Comparison of ENCODE assay signal across 8 mouse cellular contexts in genomic region chr19:8850402-8850901, GRCm38 (mm10). TPM values are rescaled to one million over a fixed set of nuclear protein-coding genes. Genes with fewer than 3 reads are reported as not detected.
DNase-seq lines count a peak whose midpoint lies in the region; ATAC-seq and TF ChIP-seq lines count a peak whose summit lies in the region.

Lrrn4cl (plus strand) TSS chr19:8850768.

- no peak within 1 kb of the TSS for H3K27ac ChIP-seq in hindbrain, embryonic 11.5 days (ENCODE audit: low read depth, low read length)
- no peak within 1 kb of the TSS for H3K27ac ChIP-seq in hindbrain, embryonic 10.5 days
- peak within 1 kb of the TSS; percentile 11 for H3K27ac ChIP-seq in intestine, postnatal 0 days (ENCODE audit: low read depth, low read length)

- 0 out of 2 replicates have a peak, but pooled peaks cover 9% of the 10 kb centered on the region for H3K36me3 ChIP-seq in hindbrain, embryonic 11.5 days (ENCODE audit: control insufficient read depth, insufficient read depth, low read length)
- peaks cover 39% of the 10 kb centered on the region for H3K36me3 ChIP-seq in hindbrain, embryonic 10.5 days
- H3K36me3 ChIP-seq in intestine, postnatal 0 days (ENCODE audit: control insufficient read depth, insufficient read depth) = peaks cover 23% of the 10 kb centered on the region

- H3K27me3 ChIP-seq in hindbrain, embryonic 11.5 days (ENCODE audit: control insufficient read depth, insufficient read depth, low read length) = no peaks in the 10 kb centered on the region
- H3K27me3 ChIP-seq in hindbrain, embryonic 10.5 days (ENCODE audit: insufficient read depth, poor library complexity, severe bottlenecking) = no peaks in the 10 kb centered on the region
- H3K27me3 ChIP-seq in intestine, postnatal 0 days (replicated peaks; ENCODE audit: control insufficient read depth, insufficient read depth, low read length) = no peaks in the 10 kb centered on the region

- intact Hi-C loops in gastrocnemius, postnatal 36 days (cut with DNase I) = no loop called here

- no peak for ATAC-seq in hindbrain, embryonic 11.5 days (ENCODE audit: low FRiP score)
- peak; percentile 74 for ATAC-seq in intestine, postnatal 0 days

- DNase-seq in hindbrain, embryonic 11.5 days (ENCODE audit: low spot score) = peak; percentile 37
- DNase-seq in hindbrain, embryonic 10.5 days (ENCODE audit: low spot score) = no peak
- peak; percentile 85 for DNase-seq in ZHBTc4 (ENCODE audit: low read depth, low spot score)
- DNase-seq in gastrocnemius, postnatal 36 days = peak; percentile 53 to 63
- peak; percentile 68 for DNase-seq in retina, postnatal 1 day
- no peak for DNase-seq in thymus, postnatal 25 days
- no peak for DNase-seq in T-cell, adult 2 months (ENCODE audit: low spot score)

- no peak within 1 kb of the TSS for H3K9ac ChIP-seq in hindbrain, embryonic 11.5 days (ENCODE audit: low read depth, low read length)
- H3K9ac ChIP-seq in intestine, postnatal 0 days (ENCODE audit: low read depth, low read length) = 0 out of 2 replicates have a peak within 1 kb of the TSS, but pooled peaks have one; percentile 23

- no peak for TF ChIP-seq CTCF in intestine, postnatal 0 days (IDR thresholded peaks at IDR 0.05; ENCODE audit: low read depth)

- no peak within 1 kb of the TSS for H3K4me2 ChIP-seq in hindbrain, embryonic 11.5 days (replicated peaks; ENCODE audit: low read depth, low read length)
- peak within 1 kb of the TSS; percentile 14; the same call in 1 of the 2 replicates for H3K4me2 ChIP-seq in intestine, postnatal 0 days (replicated peaks; ENCODE audit: low read depth)

- no peaks in the 10 kb centered on the region for H3K9me3 ChIP-seq in hindbrain, embryonic 11.5 days (ENCODE audit: control insufficient read depth, low read length)
- H3K9me3 ChIP-seq in hindbrain, embryonic 10.5 days = no peaks in the 10 kb centered on the region
- no peaks in the 10 kb centered on the region for H3K9me3 ChIP-seq in intestine, postnatal 0 days (ENCODE audit: control insufficient read depth)

- H3K4me1 ChIP-seq in hindbrain, embryonic 11.5 days (replicated peaks; ENCODE audit: control insufficient read depth, insufficient read depth, low read length) = no peaks in the 10 kb centered on the region; the same call in 1 of the 2 replicates
- H3K4me1 ChIP-seq in hindbrain, embryonic 10.5 days (replicated peaks) = peaks cover 9% of the 10 kb centered on the region; the same call in 1 of the 2 replicates
- H3K4me1 ChIP-seq in intestine, postnatal 0 days (replicated peaks; ENCODE audit: control insufficient read depth, insufficient read depth, low read length) = no peaks in the 10 kb centered on the region

- no peak within 1 kb of the TSS for H3K4me3 ChIP-seq in hindbrain, embryonic 11.5 days (ENCODE audit: low read depth, low read length)
- no peak within 1 kb of the TSS for H3K4me3 ChIP-seq in hindbrain, embryonic 10.5 days
- H3K4me3 ChIP-seq in intestine, postnatal 0 days (ENCODE audit: low read depth, low read length) = no peak within 1 kb of the TSS

- 24% methylated on average over 7 of the region's 7 CpGs for WGBS in hindbrain, embryonic 11.5 days
- WGBS in hindbrain, embryonic 10.5 days = 33% methylated on average over 7 of the region's 7 CpGs
- WGBS in intestine, postnatal 0 days = 21% methylated on average over 7 of the region's 7 CpGs

RNA-seq across cellular contexts. Expression of gene Lrrn4cl, which starts in this region (rescaled TPM):
- polyA plus RNA-seq in hindbrain, embryonic 11.5 days (2014; fragmentation: Nextera tagmentation; extraction: Ambion mirVana) = 0.32 and 0.37 TPM in 2 replicates
- polyA plus RNA-seq in hindbrain, embryonic 10.5 days (2016; fragmentation: Nextera tagmentation; extraction: Ambion mirVana) = 0.44 and 0.47 TPM in 2 replicates
- total RNA-seq in gastrocnemius, postnatal 36 days (2021) = 1 to 10 TPM; 5.8 to 8.8 TPM
- polyA plus RNA-seq in intestine, postnatal 0 days (2015; fragmentation: Nextera tagmentation; extraction: Ambion mirVana) = 2.2 TPM in 2 replicates

Comparison
In these comparisons a context has a peak if more than half of its experiments do, and no peak if none do; other contexts are left out.
1. Peak in DNase-seq in hindbrain, embryonic 11.5 days; RNA of the gene not detected or under 1 TPM.
2. DNase-seq: peak in ZHBTc4 (single experiment), gastrocnemius, postnatal 36 days (2 of 2) and retina, postnatal 1 day (single experiment); none in hindbrain, embryonic 10.5 days (single experiment), thymus, postnatal 25 days (single experiment) and T-cell, adult 2 months (single experiment).